Mouse (Mus musculus) G1E-ER4 (cell line): ENCODE results near the gene Olfr1474. TPM values are rescaled to one million over a fixed set of nuclear protein-coding genes. Genes with fewer than 3 reads are reported as not detected.
"Not testable (repeated sequence)": the region's sequence is repeated elsewhere in the genome, so short reads cannot be mapped to it uniquely, and the experiment has no call there.

ENCODE experiments used
- GATA1 ChIP-seq: IDR thresholded peaks from one replicate; pipeline ENCODE4 v1.8.0; 2012; ENCODE audit warnings: low read length, inconsistent platforms
- polyA plus RNA-seq: library from polyadenylated mRNA; stranded (reverse); fragments of >175 nt; gene quantifications from 2 replicates; pipeline ENCODE4 v1.2.3, GENCODE M21; 2012

Gene Olfr1474
- not detected in 2 replicates for polyA plus RNA-seq

DNA sequence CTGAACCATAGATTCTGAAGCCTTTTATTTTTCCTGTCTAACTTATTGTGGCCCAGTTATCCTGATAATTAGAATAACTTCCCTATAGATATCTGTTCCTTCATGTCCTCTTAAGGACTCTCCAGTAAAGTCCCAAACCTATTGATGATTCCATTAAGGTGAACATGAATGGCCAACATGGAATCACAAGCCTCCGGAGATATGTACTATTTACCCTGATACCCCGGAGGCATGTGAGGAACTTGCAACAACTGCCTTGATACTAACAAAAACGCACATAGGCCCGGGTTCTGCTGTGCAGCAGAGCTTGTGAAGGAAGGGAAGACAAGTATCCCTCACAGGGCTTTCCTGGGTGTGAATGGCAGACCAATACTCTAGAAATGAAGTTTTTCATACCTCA is at the start of gene Olfr1474:
Olfr1474 (plus strand) TSS at position 301 of the 400 bp plus-strand sequence.
- TF ChIP-seq GATA1, result not testable (repeated sequence)

DNA sequence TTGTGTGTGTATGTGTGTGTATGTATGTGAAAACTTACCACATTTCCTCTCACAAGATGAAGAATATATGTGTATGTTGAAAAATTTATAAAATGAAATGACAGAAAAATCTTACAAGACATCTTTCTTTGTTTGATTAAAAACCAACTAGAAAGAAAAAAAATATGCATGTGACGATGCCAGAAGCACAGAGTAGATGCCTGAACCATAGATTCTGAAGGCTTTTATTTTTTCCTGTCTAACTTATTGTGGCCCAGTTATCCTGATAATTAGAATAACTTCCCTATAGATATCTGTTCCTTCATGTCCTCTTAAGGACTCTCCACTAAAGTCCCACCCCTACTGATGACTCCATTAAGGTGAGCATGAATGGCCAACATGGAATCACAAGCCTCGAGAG is 26.3 kb upstream of the Olfr1474 start, which contains the start of gene Olfr1471:
Olfr1471 (plus strand) TSS at position 301 of the 400 bp plus-strand sequence.
- TF ChIP-seq GATA1, result not testable (repeated sequence)

GRCm38 (mm10) chr19:13455986-13456385 is 13.4 kb upstream of the Olfr1474 start, which contains the start of gene Olfr1472:
TSS of gene Olfr1472 (minus strand) at chr19:13456086.
- no peak for TF ChIP-seq GATA1

- no peak for TF ChIP-seq GATA1
Measured at GRCm38 (mm10) chr19:13480096-13480495, 10.7 kb downstream of the Olfr1474 start, which contains the start of gene Olfr1475. TSS of gene Olfr1475 (minus strand) at chr19:13480196.

DNA sequence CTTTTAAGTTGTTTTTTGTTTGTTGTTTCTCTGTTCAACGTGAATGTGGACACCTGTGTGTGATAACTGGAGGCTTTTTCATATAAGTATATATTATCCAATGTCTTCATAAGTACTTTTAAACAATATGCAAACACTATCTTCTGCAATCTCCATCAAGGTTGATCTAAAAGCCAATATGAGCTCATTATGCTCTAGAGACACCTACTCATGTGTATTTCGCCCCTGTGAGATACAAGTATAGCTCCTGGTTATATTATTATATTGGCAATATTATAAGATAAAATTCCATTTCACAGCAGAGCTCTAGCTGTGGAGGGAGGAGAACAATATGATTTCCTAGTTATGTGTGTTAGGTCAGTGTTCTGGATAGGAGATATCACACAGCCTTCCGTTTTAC is 30.9 kb downstream of the Olfr1474 start, which contains the start of gene Olfr1477:
Olfr1477 (plus strand) TSS at position 301 of the 400 bp plus-strand sequence.
- TF ChIP-seq GATA1, result no peak

Other genes starting within 250 kb of the Olfr1474 start
- not detected in 2 replicates for gene Olfr1463, start 238.2 kb upstream of the Olfr1474 start, polyA plus RNA-seq
- not detected in 2 replicates for gene Olfr1465, start 154.0 kb upstream of the Olfr1474 start, polyA plus RNA-seq
- gene Olfr1466, start 130.7 kb upstream of the Olfr1474 start, polyA plus RNA-seq, result not detected in 2 replicates
- not detected in 2 replicates for gene Olfr1467, start 107.3 kb upstream of the Olfr1474 start, polyA plus RNA-seq
- not detected in 2 replicates for gene Olfr1469, start 61.7 kb upstream of the Olfr1474 start, polyA plus RNA-seq
- gene Olfr1471, start 26.2 kb upstream of the Olfr1474 start, polyA plus RNA-seq, result not detected in 2 replicates
- not detected in 2 replicates for gene Olfr1472, start 13.5 kb upstream of the Olfr1474 start, polyA plus RNA-seq
- gene Olfr1475, start 10.6 kb downstream of the Olfr1474 start, polyA plus RNA-seq, result not detected in 2 replicates
- not detected in 2 replicates for gene Olfr1477, start 31.0 kb downstream of the Olfr1474 start, polyA plus RNA-seq
- gene Olfr1480, start 58.3 kb downstream of the Olfr1474 start, polyA plus RNA-seq, result not detected in 2 replicates
- not detected in 2 replicates for gene Olfr1484, start 113.9 kb downstream of the Olfr1474 start, polyA plus RNA-seq
- gene Olfr1487, start 147.8 kb downstream of the Olfr1474 start, polyA plus RNA-seq, result not detected in 2 replicates
- gene Olfr1489, start 162.1 kb downstream of the Olfr1474 start, polyA plus RNA-seq, result not detected in 2 replicates
- not detected in 2 replicates for gene Olfr1490, start 181.5 kb downstream of the Olfr1474 start, polyA plus RNA-seq
- not detected in 2 replicates for gene Olfr1491, start 227.7 kb downstream of the Olfr1474 start, polyA plus RNA-seq